Mouse (Mus musculus): ENCODE measurements at regions not wholly inside any gene's neighbourhood (a gene's known extent, or its start where the extent isn't known, plus 50 kb on each side); places are given as distances from the start of the nearest gene placed in this dataset.

DNA sequence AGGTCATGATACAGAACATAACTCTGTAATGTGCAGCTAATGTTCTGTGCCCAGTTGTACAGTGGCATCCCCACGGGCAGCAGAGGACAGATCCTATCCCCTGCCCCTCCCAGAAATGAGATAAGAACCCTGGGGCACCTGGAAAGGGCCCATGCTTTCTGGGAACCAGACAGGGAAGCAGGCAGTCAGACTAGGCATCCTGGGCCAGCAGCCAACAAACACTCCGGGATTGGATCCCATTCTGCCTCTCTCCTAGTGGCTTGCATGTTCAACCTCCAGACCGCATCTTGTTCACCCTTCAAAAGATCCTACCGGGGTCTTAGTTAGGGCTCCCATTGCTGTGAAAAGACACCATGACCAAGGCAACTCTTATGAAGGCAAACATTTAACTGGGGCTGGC is 229.0 kb upstream of the Rpl38 start:
- DNase-seq (ENCODE audit: extremely low read depth, low read depth): no peak

DNA sequence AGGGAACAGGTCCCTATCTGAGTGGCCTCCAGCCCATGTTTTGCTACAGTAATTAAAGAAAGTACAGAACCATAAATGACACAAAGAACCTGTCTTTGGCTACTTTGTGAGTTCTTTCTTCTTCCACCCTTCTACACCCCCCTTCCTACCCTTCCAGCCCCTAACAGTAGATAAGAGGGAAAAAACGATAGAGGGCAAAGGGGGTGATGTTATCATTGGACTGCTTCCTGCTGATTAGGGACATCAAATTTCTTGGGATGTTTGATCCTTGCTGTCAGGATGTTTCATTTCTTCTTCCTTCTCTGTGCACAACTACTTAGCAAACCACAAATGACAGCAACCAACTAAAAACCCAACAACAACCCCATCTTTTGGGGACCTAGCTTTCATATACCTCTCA is 232.5 kb upstream of the Rpl38 start:
- no peak for DNase-seq (ENCODE audit: extremely low read depth, low read depth)

DNA sequence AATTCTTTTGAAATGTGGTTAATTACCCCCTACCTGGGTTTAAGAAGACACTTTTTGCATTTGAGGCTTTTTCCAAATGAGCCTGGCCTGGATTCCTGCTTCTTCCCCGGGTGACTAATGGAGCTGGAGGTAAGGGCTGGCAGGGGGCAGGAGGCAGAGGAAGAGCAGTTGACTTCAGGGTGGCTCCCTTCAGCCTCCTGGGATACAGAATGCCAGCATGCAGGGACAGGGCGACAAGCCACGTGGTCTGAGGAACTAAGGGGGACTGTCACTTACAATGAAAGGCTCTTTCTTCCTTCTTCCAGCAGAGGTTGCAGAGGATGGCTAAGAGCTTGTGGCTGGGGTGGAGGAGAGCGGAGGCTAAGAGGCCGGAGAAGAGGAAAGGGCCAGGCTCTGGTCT is 234.8 kb upstream of the Rpl38 start:
- DNase-seq (ENCODE audit: extremely low read depth, low read depth): no peak

DNA sequence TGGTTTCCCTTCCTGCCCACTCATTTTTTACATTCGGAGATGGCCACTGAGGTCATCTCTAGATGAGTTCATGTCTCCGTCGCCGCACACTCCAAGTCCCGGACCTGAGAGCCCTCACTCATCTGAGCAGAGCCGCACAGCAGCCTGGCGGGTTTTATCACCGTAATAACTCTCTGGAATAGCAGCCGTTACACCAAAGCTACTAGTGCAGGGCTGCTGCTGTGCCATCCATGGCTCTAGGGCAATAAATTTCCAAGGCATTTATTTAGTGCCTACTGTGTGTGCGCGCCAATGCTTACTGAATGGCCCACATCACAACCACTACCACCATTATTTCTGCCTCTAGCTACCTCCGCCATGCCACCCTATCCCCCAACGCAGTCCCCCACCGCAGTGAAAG is 242.9 kb upstream of the Rpl38 start:
- no peak for DNase-seq (ENCODE audit: extremely low read depth, low read depth)

DNA sequence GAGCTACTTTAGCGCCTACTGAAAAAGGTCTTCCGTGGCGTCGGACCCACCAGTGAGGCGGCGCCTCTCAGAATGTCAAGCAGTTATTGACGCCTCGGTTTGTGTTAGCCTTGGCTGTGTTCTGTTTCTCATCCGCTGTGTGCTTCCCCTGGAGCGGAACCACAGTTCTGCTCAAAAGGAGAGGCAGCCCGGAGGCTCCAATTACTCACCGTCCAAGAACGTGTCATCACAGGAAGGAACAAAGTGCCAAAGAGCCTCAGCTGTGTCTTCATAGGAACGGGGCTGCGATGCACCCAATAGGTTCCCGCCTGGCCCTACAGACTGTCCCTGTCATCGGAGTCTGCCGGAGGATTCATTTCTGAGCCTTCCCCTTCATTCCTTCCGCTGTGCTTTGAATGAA is 245.0 kb upstream of the Rpl38 start:
- no peak for DNase-seq (ENCODE audit: extremely low read depth, low read depth)

DNA sequence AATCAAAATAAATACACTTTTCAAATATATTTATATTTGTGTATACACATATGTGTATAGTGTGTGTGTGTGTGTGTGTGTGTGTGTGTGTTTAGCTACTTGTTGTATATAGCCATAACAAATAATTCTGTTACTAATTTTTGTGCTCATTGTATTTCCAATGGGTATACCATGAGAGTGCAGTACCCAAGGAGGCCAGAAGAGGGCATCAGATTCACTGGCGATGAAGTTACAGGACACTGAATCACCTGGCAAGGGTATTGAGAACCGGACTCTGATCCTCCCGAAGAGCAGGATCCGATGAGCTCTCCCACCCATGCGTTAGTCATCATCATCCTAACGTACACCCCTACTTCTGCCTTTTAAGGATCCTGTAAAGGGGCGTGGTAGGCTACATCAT is 249.3 kb upstream of the Rpl38 start:
- no peak for DNase-seq (ENCODE audit: extremely low read depth, low read depth)

DNA sequence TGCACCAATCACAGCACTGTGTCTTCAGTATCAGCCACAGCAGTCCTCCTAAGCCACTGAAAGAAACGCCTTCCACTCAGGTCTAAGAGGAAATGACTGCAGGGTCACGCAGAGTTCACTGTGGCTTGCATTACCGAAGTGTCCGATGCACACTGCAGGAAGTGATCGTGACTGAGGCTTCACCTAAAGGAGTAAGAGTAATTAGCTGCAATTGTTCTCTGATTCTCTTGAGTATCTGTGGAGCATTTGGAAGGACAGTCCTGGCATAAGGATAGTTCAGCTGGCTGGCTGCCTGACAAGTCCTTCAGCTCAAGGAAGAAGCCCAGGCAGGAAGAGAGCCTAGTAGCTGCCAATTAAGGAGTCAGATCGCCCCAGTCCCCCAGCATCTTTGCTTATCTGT is 252.2 kb upstream of the Rpl38 start:
- DNase-seq (ENCODE audit: extremely low read depth, low read depth): no peak

DNA sequence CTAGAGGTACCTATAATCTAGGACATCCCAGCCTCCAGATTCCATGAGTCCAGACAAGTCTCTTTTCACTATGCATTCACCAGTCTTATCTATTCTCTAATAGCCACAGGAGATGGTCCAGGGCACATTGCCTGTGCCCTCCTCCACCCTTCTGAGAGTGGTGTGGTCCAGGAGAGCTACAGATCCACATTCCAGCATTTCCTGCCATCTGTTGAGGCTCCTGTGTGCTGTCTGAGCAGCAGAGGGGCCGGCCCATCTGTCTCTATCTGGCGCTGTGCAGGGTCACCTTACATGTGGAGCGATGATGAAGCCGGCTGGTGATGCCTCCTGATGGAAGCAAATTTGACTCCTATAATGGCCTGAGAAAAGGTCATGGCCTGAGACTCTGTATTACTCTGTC is 263.9 kb upstream of the Rpl38 start:
- no peak for DNase-seq (ENCODE audit: extremely low read depth, low read depth)

DNA sequence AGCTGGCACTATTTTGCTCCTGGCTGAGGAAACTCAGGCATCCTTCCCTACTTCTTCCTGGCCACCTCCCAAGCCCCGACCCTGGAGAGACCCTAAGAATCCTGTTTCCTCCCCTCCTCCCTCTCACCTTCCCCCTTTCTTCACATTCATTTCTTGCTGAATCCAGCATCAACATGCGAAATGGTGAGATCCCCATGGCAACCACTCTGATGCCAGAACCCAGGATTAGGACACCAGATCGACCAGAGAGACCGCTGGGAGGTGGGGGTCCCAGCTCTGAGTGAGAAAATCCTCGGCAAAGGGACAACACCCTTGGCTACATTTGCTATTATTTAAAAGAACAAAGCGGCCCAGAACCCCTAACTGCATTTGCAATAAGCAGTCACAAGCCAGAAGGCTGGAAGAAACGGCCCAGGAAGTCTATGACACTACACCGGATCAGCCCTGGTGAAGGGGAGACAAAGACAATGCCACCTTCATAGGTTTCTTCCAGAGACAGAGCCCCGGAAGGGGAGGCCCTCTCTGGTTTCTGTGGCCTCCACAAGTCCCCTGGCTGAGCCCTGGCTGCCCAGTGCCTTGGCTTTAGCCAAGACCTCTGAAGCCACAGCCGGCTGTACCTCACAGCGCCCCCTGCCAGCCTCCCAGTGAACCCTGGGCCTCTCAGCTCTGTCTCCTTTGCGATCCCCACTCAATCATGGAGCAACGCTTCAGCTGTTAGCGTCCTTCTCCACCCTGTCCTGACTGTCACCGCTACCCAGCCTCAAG is 265.6 kb upstream of the Rpl38 start:
- no peak for DNase-seq (ENCODE audit: extremely low read depth, low read depth)

DNA sequence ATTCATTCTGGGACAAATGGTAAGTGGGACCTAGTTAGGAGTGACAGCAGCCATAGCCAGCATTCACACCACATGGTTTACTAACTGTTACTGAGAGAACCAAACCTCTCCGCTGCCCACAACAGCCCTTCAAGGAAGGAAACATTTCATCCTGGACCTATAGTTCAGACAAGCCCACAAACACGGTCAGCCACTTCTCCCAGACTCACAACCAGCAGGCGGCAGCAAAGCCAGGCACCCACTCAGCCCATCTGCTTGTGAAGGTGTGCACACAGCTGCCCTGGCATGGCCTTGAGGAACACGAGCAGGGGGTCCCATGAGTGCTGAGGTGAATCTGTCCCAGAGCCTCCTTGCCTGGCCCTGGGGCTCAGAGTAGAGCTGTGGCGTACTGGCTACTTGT is 267.6 kb upstream of the Rpl38 start:
- no peak for DNase-seq (ENCODE audit: extremely low read depth, low read depth)

DNA sequence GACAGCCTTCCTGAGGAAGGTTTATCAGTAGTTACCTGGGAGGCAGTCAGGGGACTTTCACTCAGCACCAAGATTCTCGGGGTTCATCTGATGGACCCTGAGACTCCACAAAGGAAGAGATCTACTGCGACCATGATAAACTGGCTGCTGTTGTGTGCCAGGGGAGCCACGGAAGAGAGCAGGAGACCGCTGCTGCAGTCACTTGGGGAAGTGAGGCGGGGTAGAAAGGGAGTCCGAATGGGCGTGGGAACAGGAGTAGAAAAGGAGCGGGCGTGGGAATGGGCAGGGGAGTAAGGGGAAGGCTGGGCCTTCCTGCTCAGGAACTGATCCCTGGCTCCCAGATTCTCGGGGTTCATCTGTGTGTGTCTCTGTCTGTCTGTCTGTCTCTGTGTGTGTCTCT is 276.2 kb upstream of the Rpl38 start:
- peak; percentile 23 for DNase-seq (ENCODE audit: extremely low read depth, low read depth)

DNA sequence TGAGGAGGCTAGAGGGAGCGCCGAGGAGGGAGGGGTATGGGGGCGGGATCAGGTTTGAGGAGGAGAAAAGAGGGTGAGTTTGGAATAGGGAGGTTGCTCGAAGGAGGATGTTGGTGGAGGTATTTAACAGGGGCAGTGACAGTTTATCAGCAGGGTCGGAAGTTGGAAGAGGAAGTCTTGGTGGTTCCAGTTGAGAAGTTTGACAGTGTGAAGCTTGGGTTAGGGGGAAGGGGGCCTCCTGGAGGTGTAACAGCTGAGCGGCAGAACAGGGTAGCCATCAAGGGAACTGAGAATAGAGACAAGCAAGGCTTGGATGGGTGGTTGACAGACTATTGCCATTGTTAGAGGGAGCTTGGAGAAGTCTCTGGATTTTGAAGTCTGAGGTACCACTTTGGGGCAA is 276.8 kb upstream of the Rpl38 start:
- DNase-seq (ENCODE audit: extremely low read depth, low read depth): peak; percentile 70

DNA sequence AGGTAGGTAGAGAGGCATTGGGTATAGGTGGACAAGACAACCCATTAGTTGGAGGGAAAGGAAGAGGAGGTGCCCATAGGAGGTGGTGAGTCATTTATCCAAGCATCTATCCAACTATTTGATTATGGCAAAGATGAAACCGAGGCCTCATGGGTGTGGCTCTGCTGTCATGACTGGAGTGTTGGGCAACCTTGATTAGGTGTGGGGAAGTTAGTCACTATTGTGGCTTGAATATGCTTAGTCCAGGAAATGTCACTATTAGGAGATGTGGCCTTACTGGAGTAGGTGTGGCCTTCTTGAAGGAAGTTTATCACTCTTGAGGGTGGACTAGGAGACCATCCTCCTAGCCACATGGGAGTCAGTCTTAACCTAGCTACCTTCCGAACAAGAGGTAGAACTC is 281.2 kb upstream of the Rpl38 start:
- no peak for DNase-seq (ENCODE audit: extremely low read depth, low read depth)

DNA sequence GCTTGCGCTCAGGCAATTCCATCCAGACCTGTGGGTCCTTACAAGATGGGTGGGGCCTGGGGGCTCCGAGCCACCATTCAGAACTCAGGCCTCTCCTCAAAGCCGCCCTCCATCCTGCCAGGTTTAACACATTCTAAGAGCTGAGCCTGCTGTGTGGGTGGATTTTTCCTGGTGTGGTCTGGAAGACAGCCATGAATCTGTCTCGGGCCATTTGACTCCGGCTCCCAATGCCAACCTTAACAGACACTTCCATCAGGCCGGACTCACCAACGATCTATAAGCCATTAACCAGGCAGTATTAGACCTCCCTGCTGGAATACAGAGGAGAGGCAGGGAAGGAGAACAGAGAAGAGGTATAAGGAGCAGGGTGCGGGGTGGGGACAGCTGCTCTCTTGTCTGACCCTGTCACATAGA is 288.9 kb upstream of the Rpl38 start:
- no peak for DNase-seq (ENCODE audit: extremely low read depth, low read depth)

DNA sequence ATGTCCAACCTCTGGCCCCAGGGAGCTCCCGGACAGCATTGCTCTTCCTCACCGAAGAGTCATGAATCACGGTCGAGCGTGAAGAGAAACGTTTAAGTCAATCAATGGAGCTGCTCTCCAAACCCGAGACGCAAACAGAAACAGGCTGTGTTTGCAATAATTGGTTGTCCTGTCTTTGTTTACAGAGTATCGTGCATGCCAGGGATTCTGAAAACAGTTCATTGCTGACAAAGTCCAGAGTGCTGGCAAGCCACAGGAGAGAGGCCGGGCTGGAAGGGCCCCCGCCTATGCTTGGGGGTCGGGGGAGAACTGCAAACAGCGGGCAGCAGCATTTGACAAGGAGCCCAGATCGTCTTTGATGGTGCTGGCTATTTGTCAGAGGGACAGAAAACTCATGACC is 292.4 kb upstream of the Rpl38 start:
- DNase-seq (ENCODE audit: extremely low read depth, low read depth): no peak

DNA sequence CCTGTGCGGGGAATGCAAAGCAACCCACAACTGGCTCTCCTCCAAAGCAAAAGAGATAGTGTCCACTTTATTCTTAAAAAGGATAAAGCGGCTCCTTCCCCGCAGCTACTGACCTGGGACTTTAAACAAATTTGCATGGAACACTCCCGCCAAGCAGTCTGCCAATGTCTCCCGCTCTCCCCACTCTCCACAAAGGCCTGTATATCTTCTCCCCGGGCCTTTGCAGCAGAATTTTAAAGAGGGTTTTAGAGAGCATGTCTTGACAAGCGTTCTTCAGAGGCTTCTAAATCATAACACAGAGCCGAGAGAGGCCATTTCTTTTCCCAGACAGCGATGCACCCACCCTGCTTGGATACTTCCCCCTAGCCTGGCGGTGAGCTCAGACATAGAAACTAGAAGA is 297.6 kb upstream of the Rpl38 start:
- DNase-seq (ENCODE audit: extremely low read depth, low read depth): no peak

DNA sequence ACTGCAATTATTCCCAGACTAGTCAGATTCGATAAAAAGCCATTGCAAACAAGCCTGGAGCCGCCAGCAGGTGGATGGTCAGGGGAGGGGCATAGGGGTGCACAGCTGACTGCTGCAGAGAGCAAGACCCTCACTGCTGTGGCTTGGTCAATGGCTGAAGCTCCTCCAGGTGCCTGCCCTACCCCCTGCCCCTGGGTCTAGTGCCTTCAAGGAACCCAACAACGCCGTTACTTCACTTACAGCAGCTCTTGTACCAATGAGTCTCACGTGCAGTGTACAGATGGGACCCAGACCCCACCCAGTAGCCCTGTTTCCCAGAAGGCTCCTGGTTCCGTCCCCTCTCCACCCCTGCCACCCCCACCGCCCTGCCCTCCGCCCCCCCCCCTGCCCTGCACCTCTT is 300.5 kb upstream of the Rpl38 start:
- DNase-seq (ENCODE audit: extremely low read depth, low read depth): no peak

DNA sequence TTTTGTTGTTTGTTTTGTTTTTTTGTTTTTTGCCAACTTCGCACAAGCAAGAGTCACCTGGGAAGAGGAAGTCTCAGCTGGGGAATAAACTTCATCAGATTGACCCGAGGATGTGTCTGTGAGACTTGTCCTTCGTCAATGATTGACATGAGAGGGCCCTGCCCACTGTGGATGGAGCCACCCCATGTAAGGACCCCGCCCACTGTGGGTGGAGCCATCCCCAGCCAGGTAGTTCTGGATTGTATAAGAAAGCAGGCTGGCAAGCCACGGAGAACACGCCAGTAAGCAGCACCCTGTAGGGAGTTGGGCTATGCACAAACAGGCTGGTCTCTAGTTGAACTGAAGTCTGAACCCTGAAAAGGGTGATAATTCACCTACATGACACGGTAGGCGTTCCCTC is 294.1 kb upstream of the Sdk2 start:
- no peak for DNase-seq (ENCODE audit: extremely low read depth, low read depth)

DNA sequence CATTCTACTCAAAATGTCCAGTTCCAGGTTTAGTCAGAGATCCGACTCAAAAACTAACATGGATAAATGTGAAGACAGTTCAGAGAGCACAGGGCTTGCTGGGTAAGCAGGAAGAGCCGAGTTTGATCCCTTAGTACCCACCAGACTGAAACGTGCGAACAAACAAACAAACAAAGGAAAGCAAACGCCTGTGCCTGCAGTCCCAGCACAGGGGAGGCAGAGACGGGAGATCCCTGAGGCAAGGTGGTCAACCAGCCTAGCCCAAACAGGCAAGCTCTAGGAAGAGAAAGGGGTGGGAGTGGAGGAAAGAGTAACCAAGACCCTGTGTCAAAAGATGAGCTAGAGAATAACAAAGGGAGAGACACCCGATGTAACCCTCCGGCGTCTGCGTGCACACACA is 293.5 kb upstream of the Sdk2 start:
- no peak for DNase-seq (ENCODE audit: extremely low read depth, low read depth)

DNA sequence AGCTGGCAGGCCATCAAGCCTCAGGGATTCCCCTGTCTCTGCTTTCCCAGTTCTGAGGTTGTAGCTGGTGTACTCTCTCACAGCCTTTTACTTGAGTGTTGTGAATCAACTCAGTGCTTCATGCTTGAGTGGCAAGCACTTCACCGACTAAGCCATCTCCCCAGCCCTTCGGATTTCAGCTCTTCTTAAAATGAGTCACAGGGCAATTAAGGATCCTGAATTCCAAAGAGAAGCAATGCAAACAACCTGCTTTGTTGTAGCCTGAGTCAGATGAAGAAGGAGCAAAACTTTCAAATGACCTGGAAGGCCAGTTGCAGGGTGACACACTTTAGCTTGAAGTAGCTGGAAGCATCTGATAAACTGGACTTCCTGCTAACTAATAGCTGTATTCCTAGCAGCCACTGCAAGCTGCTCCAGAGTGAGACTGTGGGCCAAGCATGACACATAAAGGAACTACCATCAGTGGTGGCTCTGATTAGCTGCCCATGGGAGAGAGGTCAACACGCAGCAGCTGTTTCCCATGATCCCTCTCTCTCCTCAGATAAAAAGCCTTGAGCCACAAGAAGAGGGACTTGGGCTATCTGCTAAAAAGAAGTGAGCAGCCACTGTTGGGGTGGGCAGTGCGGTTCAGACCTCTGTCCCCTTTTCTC is 285.4 kb upstream of the Sdk2 start:
- DNase-seq (ENCODE audit: extremely low read depth, low read depth): no peak

DNA sequence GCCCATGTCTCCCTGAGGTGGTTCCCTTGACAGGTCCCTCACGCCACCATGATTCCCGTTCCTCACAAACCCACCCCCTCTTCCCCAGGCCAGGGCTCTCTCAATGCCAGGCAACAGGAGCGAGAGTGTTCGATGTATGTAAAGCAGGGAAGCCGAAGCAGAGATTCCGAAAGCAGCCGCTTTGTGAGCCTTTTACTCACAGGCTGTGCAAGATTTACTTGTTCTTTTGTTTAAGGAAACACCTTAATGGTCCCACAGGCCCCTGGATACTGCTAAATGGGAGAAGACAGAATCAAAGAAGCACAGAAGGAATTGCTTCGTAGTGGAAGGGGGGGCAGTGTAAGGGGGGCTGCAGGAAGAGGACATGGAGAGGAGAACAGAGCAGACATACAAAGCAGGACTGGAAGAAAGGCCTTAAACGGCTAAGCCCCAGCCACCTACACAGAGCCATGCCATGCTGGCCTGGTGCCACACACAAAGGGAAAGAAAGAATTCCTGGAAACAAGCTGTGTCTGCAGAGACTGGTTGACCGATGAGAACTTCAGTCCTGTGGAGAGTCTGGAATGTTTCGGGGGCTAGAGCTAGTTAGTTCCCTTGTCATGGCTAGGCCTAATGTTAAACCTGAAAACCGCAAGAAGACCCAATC is 270.1 kb upstream of the Sdk2 start:
- DNase-seq (ENCODE audit: extremely low read depth, low read depth): no peak

DNA sequence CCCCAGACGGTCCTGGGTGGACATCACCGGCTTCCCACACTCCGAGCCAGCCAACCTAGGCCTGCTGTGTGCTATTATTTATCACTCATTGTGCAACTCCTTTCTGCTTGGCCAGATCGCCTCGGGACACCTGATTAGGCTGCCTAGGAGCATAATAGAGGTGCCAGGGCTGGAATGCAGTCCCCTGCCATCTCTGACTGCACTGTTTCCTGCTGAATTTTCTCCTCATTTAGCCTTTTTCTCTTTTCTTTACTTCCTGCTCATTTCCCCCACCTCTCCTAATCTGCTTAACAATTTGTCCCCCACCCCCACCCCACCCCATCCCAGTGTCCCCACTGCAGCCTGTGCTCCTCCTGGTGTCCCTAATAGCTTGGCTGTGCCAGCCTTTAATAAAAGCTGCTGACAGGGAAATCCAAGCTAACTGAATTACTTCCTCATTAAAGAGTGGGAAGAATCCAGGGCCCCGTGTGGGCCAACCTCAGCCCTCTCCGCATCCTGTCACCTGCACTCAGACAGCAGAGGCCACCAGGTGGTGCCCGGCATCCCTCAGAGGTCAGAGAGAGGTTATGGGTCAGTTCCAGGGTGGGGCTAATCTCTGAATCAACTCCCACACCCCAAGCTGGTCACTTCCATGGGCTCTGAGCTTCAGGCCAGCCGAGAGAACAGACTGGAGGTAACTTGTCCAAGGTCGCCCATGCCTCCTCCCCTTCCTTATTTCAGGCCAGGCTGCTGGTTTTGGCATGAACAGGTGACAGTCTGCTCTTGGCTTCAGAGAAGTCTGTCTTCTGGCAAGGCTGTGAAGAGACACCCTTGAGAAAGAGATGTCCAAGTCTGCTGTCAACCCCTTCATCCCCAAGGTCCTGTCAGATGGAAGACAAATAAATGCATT is 269.3 kb upstream of the Sdk2 start:
- DNase-seq (ENCODE audit: extremely low read depth, low read depth): no peak

Measured in MEL-GATA-1-ER (cell line).